Mouse (Mus musculus) thymus, adult 2 months (tissue): Measurements from ENCODE around the gene Hes2. TPM values are rescaled to one million over a fixed set of nuclear protein-coding genes. Genes with fewer than 3 reads are reported as not detected.

ENCODE experiments used
- DNase-seq: peaks from one replicate; pipeline ENCODE4 v3.0.0; 2021
- H3K27ac ChIP-seq: fragments of 200-500 bp; 2 replicates; pipeline ENCODE4 v1.5.1; 2012; ENCODE audit warnings: low read length, control low read depth; ENCODE audit not compliant: control insufficient read depth, insufficient read depth
- H3K27me3 ChIP-seq: fragments of 200-500 bp; 2 replicates; pipeline ENCODE4 v1.6.1; 2012; ENCODE audit warnings: mild to moderate bottlenecking, low read length, moderate library complexity, mixed read lengths; ENCODE audit not compliant: control insufficient read depth, insufficient read depth
- H3K36me3 ChIP-seq: fragments of 200-500 bp; 2 replicates; pipeline ENCODE4 v1.6.1; 2012; ENCODE audit warnings: mild to moderate bottlenecking, low read length, moderate library complexity; ENCODE audit not compliant: control insufficient read depth, insufficient read depth
- H3K4me1 ChIP-seq: fragments of 200-500 bp; replicated peaks from 2 replicates; pipeline ENCODE4 v1.6.1; 2012; ENCODE audit warnings: low read length; ENCODE audit not compliant: control insufficient read depth, insufficient read depth
- H3K4me3 ChIP-seq: fragments of 200-500 bp; 2 replicates; pipeline ENCODE4 v1.5.1; 2012; ENCODE audit warnings: mild to moderate bottlenecking, low read length, control low read depth, moderate library complexity; ENCODE audit not compliant: control insufficient read depth, insufficient read depth
- CTCF ChIP-seq: fragments of 200-500 bp; IDR thresholded peaks from 2 replicates; pipeline ENCODE4 v1.5.1; 2012; ENCODE audit warnings: mild to moderate bottlenecking, control low read depth, low read length, moderate library complexity, borderline replicate concordance; ENCODE audit not compliant: control insufficient read depth, poor library complexity, insufficient read depth; ENCODE audit errors: extremely low read depth
- POLR2A ChIP-seq: fragments of 200-500 bp; IDR thresholded peaks from 2 replicates; pipeline ENCODE4 v1.6.1; 2012; ENCODE audit warnings: mild to moderate bottlenecking, low read length, control low read depth, moderate library complexity; ENCODE audit not compliant: control insufficient read depth, poor library complexity, insufficient read depth; ENCODE audit errors: extremely low read depth
- WGBS: fragments of 180-500 bp; shearing (Covaris S2); methylation state at CpG from one replicate; pipeline ENCODE4 v1.1.7; 2018; 5-methylcytosine and 5-hydroxymethylcytosine counted together
- polyA plus RNA-seq: library from polyadenylated mRNA; depleted of rRNA; stranded (reverse); fragments of >200 nt; gene quantifications from 2 replicates; pipeline ENCODE4 v1.2.3, GENCODE M21; 2012

Gene Hes2
- polyA plus RNA-seq, 1 experiment, result 0.07 TPM

GRCm38 (mm10) chr4:152126026-152126920 lies 32.4 kb upstream of the Hes2 start:
- no peak for DNase-seq
- peak overlapping the region; percentile 49 for H3K4me3 ChIP-seq
- TF ChIP-seq POLR2A, result 0 out of 2 replicates have a peak, but pooled peaks have one; percentile 5
- no peak for TF ChIP-seq CTCF
- H3K27ac ChIP-seq, result no peak overlapping the region
- WGBS, result 22% methylated on average over 64 of the region's 65 CpGs
- H3K27me3 ChIP-seq, result peaks cover 14% of the 10 kb centered on the region; the same call in 1 of the 2 replicates
- peaks cover 28% of the 10 kb centered on the region for H3K4me1 ChIP-seq
- H3K36me3 ChIP-seq, result no peaks in the 10 kb centered on the region

- peaks cover 34% of the 10 kb centered on the region for H3K4me1 ChIP-seq
- 96% methylated on average over 11 of the region's 11 CpGs for WGBS
- no peaks in the 10 kb centered on the region for H3K36me3 ChIP-seq
- H3K27ac ChIP-seq, result no peak overlapping the region
- peaks cover 17% of the 10 kb centered on the region; the same call in 1 of the 2 replicates for H3K27me3 ChIP-seq
- no peak for TF ChIP-seq CTCF
- no peak for TF ChIP-seq POLR2A
- no peak for DNase-seq
- H3K4me3 ChIP-seq, result no peak overlapping the region
Measured at GRCm38 (mm10) chr4:152127884-152128283, 30.8 kb upstream of the Hes2 start.

GRCm38 (mm10) chr4:152128784-152129183 lies 29.9 kb upstream of the Hes2 start:
- TF ChIP-seq CTCF (no peak), POLR2A (no peak)
- no peak overlapping the region for H3K27ac ChIP-seq
- H3K4me3 ChIP-seq, result no peak overlapping the region
- H3K27me3 ChIP-seq, result peaks cover 17% of the 10 kb centered on the region; the same call in 1 of the 2 replicates
- peaks cover 29% of the 10 kb centered on the region for H3K4me1 ChIP-seq
- DNase-seq, result no peak
- H3K36me3 ChIP-seq, result no peaks in the 10 kb centered on the region
- 92% methylated on average over 5 of the region's 5 CpGs for WGBS

- WGBS, result 46% methylated on average over 13 of the region's 13 CpGs
- peaks cover 17% of the 10 kb centered on the region; the same call in 1 of the 2 replicates for H3K27me3 ChIP-seq
- no peaks in the 10 kb centered on the region for H3K36me3 ChIP-seq
- H3K27ac ChIP-seq, result no peak overlapping the region
- DNase-seq, result no peak
- no peak for TF ChIP-seq POLR2A
- TF ChIP-seq CTCF, result no peak
- peaks cover 23% of the 10 kb centered on the region for H3K4me1 ChIP-seq
- H3K4me3 ChIP-seq, result no peak overlapping the region
Measured at GRCm38 (mm10) chr4:152129395-152129930, 29.2 kb upstream of the Hes2 start.

GRCm38 (mm10) chr4:152130771-152131653 lies 27.7 kb upstream of the Hes2 start:
- H3K4me1 ChIP-seq, result peaks cover 11% of the 10 kb centered on the region; the same call in 1 of the 2 replicates
- TF ChIP-seq POLR2A (no peak), CTCF (no peak)
- 2% methylated on average over 85 of the region's 85 CpGs for WGBS
- H3K27ac ChIP-seq, result no peak overlapping the region
- no peaks in the 10 kb centered on the region for H3K36me3 ChIP-seq
- peak overlapping the region; percentile 9; the same call in 1 of the 2 replicates for H3K4me3 ChIP-seq
- peaks cover 15% of the 10 kb centered on the region; the same call in 1 of the 2 replicates for H3K27me3 ChIP-seq
- DNase-seq, result peak; percentile 34

DNA sequence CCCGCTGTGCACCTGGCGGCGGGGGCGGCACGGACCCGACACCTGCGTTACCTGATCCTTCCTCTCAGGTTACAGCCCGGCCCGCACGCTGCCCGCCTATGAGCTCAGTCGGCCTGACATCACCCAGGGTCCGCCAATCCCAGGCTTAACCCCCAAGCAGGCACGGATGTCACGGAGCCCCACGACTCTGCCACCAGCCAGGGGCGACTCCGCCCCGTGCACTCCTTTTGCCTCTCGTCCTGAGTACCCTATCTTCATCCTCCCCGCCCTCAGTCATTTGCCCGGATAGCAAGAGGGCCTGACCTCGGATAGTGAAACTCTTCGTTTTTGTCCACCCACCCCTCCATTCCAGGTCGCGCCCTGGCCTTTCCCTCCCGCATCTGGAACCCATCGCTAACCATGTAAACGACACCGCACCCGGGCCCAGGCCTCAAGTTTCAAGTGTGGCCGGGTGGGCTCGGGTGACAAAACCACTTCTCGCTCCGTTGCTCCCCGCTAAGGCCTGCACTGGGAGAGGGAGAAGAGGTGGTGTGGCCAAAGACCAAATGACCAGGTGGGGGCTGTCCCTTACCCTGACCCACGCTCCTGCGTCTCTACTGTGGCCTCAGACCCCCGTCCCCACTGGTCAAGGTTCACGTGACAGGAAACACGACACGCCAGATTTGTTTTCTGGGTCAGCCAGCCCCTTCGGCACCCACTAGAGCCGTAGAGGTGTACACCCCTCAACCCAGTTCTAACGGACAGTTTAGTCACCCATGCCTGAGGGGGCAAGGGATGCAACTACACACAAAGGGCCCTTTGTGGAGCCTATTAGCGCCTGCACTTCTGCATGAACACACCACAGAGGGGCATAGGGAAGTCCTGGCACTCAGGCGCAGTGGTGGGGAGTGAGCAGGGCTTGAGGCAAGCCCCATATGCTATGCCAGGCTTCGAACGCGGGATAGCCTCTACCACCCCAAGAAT lies 26.6 kb upstream of the Hes2 start:
- no peak for DNase-seq
- H3K27ac ChIP-seq, result no peak overlapping the region

More for the DNA sequence above, 26.6 kb upstream of the Hes2 start:
- WGBS, result 21% methylated on average over 50 of the region's 50 CpGs
- H3K4me3 ChIP-seq, result no peak overlapping the region
- H3K4me1 ChIP-seq, result peaks cover 11% of the 10 kb centered on the region; the same call in 1 of the 2 replicates
- H3K36me3 ChIP-seq, result no peaks in the 10 kb centered on the region
- H3K27me3 ChIP-seq, result peaks cover 10% of the 10 kb centered on the region; the same call in 1 of the 2 replicates
- no peak for TF ChIP-seq POLR2A
